Mouse (Mus musculus) lung, embryonic 16.5 days (tissue): ENCODE measurements around the gene Gja8. TPM values are rescaled to one million over a fixed set of nuclear protein-coding genes. Genes with fewer than 3 reads are reported as not detected.

ENCODE experiments used
- ATAC-seq: fragments of 200-750 bp; cut with Nextera tagmentation; 2 replicates; pipeline ENCODE4 v1.8.0; 2017; ENCODE audit warnings: low read depth, mild to moderate bottlenecking, moderate library complexity
- H3K27ac ChIP-seq: fragments of 300-500 bp; sonication (generic); 2 replicates; pipeline ENCODE4 v1.5.1; 2014; ENCODE audit warnings: mild to moderate bottlenecking, control low read depth, low read length
- H3K27me3 ChIP-seq: fragments of 300-500 bp; sonication (generic); 2 replicates; pipeline ENCODE4 v1.6.1; 2014; ENCODE audit warnings: low read depth, low read length, mixed read lengths; ENCODE audit not compliant: control insufficient read depth, insufficient read depth
- H3K36me3 ChIP-seq: fragments of 300-500 bp; sonication (generic); 2 replicates; pipeline ENCODE4 v1.6.1; 2014; ENCODE audit warnings: low read length; ENCODE audit not compliant: control insufficient read depth, insufficient read depth
- H3K4me1 ChIP-seq: fragments of 300-500 bp; sonication (generic); replicated peaks from 2 replicates; pipeline ENCODE4 v1.6.1; 2014; ENCODE audit warnings: low read length, mixed read lengths; ENCODE audit not compliant: control insufficient read depth, insufficient read depth
- H3K4me2 ChIP-seq: fragments of 300-500 bp; sonication (generic); 2 replicates; pipeline ENCODE4 v1.6.1; 2014; ENCODE audit warnings: low read depth, low read length, control low read depth
- H3K4me3 ChIP-seq: fragments of 300-500 bp; sonication (generic); 2 replicates; pipeline ENCODE4 v1.5.1; 2014; ENCODE audit warnings: mild to moderate bottlenecking, low read length, control low read depth
- H3K9ac ChIP-seq: fragments of 300-500 bp; sonication (generic); 2 replicates; pipeline ENCODE4 v1.6.1; 2014; ENCODE audit warnings: low read length, control low read depth
- H3K9me3 ChIP-seq: fragments of 300-500 bp; sonication (generic); 2 replicates; pipeline ENCODE4 v1.6.1; 2016; ENCODE audit warnings: low read length; ENCODE audit not compliant: control insufficient read depth
- WGBS: fragments of 180-500 bp; shearing (Covaris S2); extraction: QIAGEN DNeasy Blood & Tissue Kit; methylation state at CpG from one replicate; pipeline ENCODE4 v1.1.7; 2014; 5-methylcytosine and 5-hydroxymethylcytosine counted together
- polyA plus RNA-seq: library from polyadenylated mRNA; unstranded; fragments of >200 nt; fragmentation: Nextera tagmentation; extraction: Ambion mirVana; gene quantifications from 2 replicates; pipeline ENCODE4 v1.2.1, GENCODE M21; 2015

Gja8 gene
- polyA plus RNA-seq, 1 experiment from 2014 or later: not detected

DNA sequence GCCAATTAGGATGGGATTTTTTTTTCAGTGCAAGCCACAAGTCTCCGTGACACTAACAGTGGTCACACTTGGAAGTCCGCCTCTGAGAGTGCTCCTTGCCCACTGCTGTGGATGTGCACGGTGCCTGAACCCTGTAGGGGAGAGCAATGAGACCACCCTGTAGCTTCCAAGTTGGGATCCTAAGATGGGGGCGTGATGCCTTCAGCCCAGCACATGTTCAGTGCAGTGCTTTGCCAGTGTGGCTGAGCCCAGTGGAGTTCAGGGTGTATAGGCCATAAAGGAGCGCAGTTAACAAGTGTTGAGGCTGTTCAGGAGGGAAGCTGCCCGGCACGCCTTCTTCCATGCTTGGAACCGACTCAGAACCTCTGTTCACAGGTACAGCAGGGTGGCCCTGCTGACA is 57.3 kb downstream of the Gja8 start:
- Histone ChIP-seq H3K27me3 (no peaks in the 10 kb centered on the region), H3K4me2 (no peak overlapping the region), H3K4me1 (no peaks in the 10 kb centered on the region), H3K36me3 (peaks cover 22% of the 10 kb centered on the region), H3K27ac (no peak overlapping the region), H3K9me3 (no peaks in the 10 kb centered on the region), H3K9ac (no peak overlapping the region), H3K4me3 (no peak overlapping the region)
- no peak for ATAC-seq
- 89% methylated on average over 8 of the region's 8 CpGs for WGBS

DNA sequence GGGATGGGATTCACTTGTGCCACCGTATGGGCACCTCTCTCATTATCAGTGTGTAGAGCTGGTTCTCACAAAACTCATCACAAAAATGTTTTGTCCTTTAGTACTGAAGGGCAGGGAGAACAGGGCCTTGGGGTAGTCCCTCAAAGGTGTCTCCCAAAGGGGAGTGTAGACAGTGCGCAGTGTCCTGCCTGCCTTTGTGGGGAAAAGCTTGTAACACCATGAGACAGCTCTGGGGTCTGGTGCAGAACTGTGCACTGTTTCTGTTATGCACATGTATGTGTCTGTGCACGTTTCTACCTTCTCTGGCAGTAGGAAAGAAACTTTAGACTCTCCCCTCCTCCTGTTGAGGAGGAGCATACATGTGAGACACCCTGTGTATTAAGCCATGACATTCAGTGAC is 58.0 kb downstream of the Gja8 start:
- 89% methylated on average over 3 of the region's 3 CpGs for WGBS
- H3K27me3 ChIP-seq: no peaks in the 10 kb centered on the region
- peaks cover 17% of the 10 kb centered on the region for H3K36me3 ChIP-seq
- H3K9ac ChIP-seq: no peak overlapping the region
- H3K4me1 ChIP-seq: no peaks in the 10 kb centered on the region
- H3K4me2 ChIP-seq: no peak overlapping the region
- H3K9me3 ChIP-seq: no peaks in the 10 kb centered on the region
- H3K4me3 ChIP-seq: no peak overlapping the region
- no peak for ATAC-seq
- no peak overlapping the region for H3K27ac ChIP-seq

Other genes starting within 250 kb of the Gja8 start
- 51.9 and 52.0 TPM in 2 replicates for gene Pias3, start 229.6 kb downstream of the Gja8 start, polyA plus RNA-seq
- gene Nudt17, start 217.5 kb downstream of the Gja8 start, polyA plus RNA-seq: 7.2 and 8.2 TPM in 2 replicates
- gene Polr3c, start 198.4 kb downstream of the Gja8 start, polyA plus RNA-seq: 35.6 and 35.7 TPM in 2 replicates
- 45.7 and 47.8 TPM in 2 replicates for gene Rnf115, start 198.4 kb downstream of the Gja8 start, polyA plus RNA-seq
- gene Pdzk1, start 96.7 kb downstream of the Gja8 start, polyA plus RNA-seq: 0.64 TPM in 1 of 2 replicates, not detected in the other
- 0.40 and 1.8 TPM in 2 replicates for gene Cd160, start 96.7 kb downstream of the Gja8 start, polyA plus RNA-seq
- 26.8 and 28.6 TPM in 2 replicates for gene Gja5, start 21.3 kb downstream of the Gja8 start, polyA plus RNA-seq
- gene Gpr89, start 20.7 kb downstream of the Gja8 start, polyA plus RNA-seq: 33.0 and 37.6 TPM in 2 replicates
- 52.3 and 54.9 TPM in 2 replicates for gene Acp6, start 232.8 kb upstream of the Gja8 start, polyA plus RNA-seq